Mouse (Mus musculus): ENCODE measurements around the gene 5031439G07Rik.
"Not testable (repeated sequence)": the region's sequence is repeated elsewhere in the genome, so short reads cannot be mapped to it uniquely, and the experiment has no call there.

- not testable (repeated sequence) for TF ChIP-seq CTCF, EP300 (IDR thresholded peaks at IDR 0.05; ENCODE audit: low read depth)
Measured at GRCm38 (mm10) chr15:84896216-84896615, 92.1 kb downstream of the 5031439G07Rik start.

All from liver, postnatal 0 days (tissue).